Mouse (Mus musculus) cerebellum, adult 2 months (tissue): ENCODE results near the gene Lrrc36.

ENCODE experiments used
- CTCF ChIP-seq: fragments of 200-500 bp; IDR thresholded peaks from 2 replicates; pipeline ENCODE4 v1.5.1; 2011; ENCODE audit warnings: low read depth, mild to moderate bottlenecking, control low read depth, low read length, moderate library complexity, borderline replicate concordance; ENCODE audit not compliant: insufficient read depth
- POLR2A ChIP-seq: fragments of 200-500 bp; IDR thresholded peaks from 2 replicates; pipeline ENCODE4 v1.6.1; 2011; ENCODE audit warnings: low read length, control low read depth, borderline replicate concordance; ENCODE audit not compliant: insufficient read depth

DNA sequence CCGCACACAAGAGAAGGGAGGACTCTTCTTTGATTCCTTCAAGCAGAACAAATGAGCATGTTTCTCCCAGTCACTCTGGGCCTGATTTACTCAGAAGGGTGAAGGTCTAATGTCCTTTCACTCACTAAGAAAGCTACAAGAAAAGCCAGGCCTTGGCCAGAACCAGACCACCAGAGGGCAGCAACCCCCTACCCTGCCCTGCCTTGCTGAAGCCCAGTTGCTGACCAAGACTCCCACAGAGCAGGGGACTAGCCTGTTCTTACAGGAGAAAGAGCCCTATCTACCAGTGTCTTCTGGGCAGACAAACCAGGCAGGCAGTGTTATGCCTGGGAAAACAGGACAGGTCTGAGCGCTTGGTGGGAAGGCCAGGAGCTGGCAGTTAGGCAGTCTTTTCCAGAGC is 71.0 kb downstream of the Lrrc36 start:
- TF ChIP-seq CTCF (peak; percentile 25; the same call in 1 of the 2 replicates), POLR2A (no peak)
